Mouse (Mus musculus) macrophage (primary cell): Measurements from ENCODE around the gene Cenpq. TPM values are rescaled to one million over a fixed set of nuclear protein-coding genes. Genes with fewer than 3 reads are reported as not detected.

Source experiments
- H3K27ac ChIP-seq: fragments of 350-480 bp; formaldehyde crosslinking; 2 replicates; pipeline ENCODE4 v1.9.0; 2021
- H3K36me3 ChIP-seq: fragments of 350-480 bp; formaldehyde crosslinking; 2 replicates; pipeline ENCODE4 v1.9.0; 2021; ENCODE audit errors: inconsistent target
- H3K4me3 ChIP-seq: fragments of 350-480 bp; formaldehyde crosslinking; 2 replicates; pipeline ENCODE4 v1.9.0; 2021; ENCODE audit errors: inconsistent target
- H3K79me2 ChIP-seq: fragments of 350-480 bp; formaldehyde crosslinking; 2 replicates; pipeline ENCODE4 v1.9.0; 2021; ENCODE audit errors: inconsistent target
- WGBS: methylation state at CpG from one replicate; pipeline ENCODE4 v1.1.7; 2026; ENCODE audit warnings: inconsistent platforms; ENCODE audit not compliant: missing documents; 5-methylcytosine and 5-hydroxymethylcytosine counted together
- polyA plus RNA-seq: library from polyadenylated mRNA; stranded (reverse); fragments of 250-400 nt; gene quantifications from 3 replicates; pipeline ENCODE4 v1.2.4, GENCODE M21; 2018; ENCODE audit warnings: inconsistent platforms
- total RNA-seq, 78 experiments: library from RNA; depleted of rRNA; stranded (reverse); fragments of 250-400 nt; gene quantifications; 1 replicate in 9 of 78; 2 replicates in 24 of 78; 3 replicates in 43 of 78; 4 replicates in 2 of 78; pipeline ENCODE4 v1.2.4; 2018; ENCODE audit warnings: inconsistent platforms in 56 of 78

The Cenpq gene
- total RNA-seq (2018; cell fraction: chromatin; rRNA removed), result 1 to 10 TPM in 18 of 26 experiments, under 1 TPM in 3, not detected in 5; 0.33 to 4.2 (median 2.2) TPM
- 1 to 10 TPM; 1.1 to 4.1 (median 2.5) TPM for total RNA-seq (2018; cell fraction: cytosol; rRNA removed)
- 1 to 10 TPM in 19 of 26 experiments, under 1 TPM in 5, not detected in 2; 0.47 to 7.4 (median 1.8) TPM for total RNA-seq (2018; cell fraction: nucleus; rRNA removed)
- polyA plus RNA-seq, result 1.1 to 7.5 TPM (median 6.7 TPM) in 3 replicates

DNA sequence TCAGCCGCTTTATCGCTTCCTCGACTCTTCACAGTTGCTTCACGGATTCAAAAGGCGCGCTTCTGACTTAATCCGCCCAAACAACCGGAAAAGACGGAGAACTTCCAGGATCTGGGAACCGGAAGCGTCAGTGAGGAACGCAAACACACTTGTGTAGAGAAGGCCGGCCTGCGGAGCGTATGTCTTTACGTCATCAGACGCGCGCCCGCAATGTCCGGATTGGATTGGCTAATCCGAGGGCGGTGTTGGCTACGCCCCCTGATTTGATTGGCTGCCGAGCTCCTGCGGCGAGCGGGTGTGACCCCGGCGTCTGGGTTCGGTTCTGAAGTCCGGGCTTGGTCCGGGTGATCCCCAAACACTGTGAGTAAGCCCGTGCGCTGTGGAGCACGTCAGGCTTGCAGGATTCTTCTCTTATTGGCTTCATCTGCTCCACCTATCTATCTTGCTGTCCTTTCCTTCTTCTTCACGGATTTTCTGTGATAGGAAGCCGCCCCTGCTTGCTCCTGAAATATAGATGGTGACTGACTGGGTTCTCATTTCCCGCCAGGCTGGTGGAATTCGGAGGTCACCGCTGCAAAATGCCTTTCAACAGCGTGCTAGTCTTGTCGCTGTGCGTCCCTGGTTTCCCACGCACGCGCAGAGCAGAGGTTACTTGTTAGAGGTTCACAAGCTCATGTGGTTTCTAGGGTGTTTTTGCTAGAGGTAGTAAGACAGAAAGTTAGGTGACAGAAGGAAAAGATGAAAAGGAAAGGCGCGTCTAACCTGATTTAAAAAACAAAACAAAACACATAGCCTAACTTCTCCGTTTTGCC, at the start of gene Cenpq, which contains the start of gene Mut:
Gene Cenpq (minus strand): TSS at position 628 of the 812 bp plus-strand sequence.
Gene Mut (plus strand): TSS at position 266 of the 812 bp plus-strand sequence.
- H3K36me3 ChIP-seq, result peaks cover 2% of the 10 kb centered on the region
- under 1% methylated on average over 50 of the region's 50 CpGs for WGBS
- H3K4me3 ChIP-seq, result peak within 1 kb of the TSS; percentile 87

DNA sequence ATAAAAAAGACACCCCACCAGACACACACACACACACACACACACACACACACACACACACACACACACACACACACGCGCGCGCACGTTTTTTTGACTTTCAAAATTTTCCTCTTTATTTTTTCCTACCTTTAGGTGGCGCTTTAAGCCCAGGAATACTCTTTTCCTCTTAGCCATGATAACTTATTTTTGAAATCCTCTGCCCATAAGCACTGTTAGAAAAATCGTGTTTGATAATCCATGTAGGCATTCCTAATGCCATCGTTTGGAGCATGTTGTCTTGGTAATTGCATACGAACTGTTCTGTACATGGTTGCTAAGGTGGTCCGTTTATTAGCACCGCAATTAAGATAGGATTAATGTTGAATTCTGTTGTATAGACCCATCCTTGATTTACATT, 43.1 kb upstream of the Cenpq start:
- no peak overlapping the region for H3K27ac ChIP-seq
- 79% methylated on average over 10 of the region's 11 CpGs for WGBS

More for the DNA sequence above, at the start of gene Cenpq, which contains the start of gene Mut:
- Histone ChIP-seq H3K27ac (peak within 1 kb of the TSS; percentile 81), H3K79me2 (peaks cover 19% of the 10 kb centered on the region)

DNA sequence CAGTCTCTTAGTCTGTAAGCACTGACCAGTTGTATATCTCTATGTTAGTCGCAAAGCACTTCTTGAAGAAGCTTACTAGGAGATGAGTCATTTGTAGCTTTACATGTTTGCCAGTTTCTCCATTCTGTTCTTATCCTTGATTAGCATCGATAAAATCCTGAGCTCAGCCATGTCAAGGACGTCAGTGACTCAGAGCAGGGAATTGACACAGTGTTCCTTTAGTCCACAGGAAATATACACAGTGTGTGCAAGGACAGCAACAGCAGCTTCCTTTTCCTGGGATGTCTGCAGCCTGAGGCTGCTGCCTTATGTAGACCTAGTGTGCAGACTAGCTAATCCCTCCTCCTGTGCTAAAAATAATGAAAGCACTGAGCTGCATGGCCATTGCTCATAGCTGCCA, 13.7 kb upstream of the Cenpq start:
- no peak overlapping the region for H3K4me3 ChIP-seq
- WGBS, result 82% methylated on average over 3 of the region's 3 CpGs
- H3K36me3 ChIP-seq, result peaks cover 61% of the 10 kb centered on the region
- no peaks in the 10 kb centered on the region for H3K79me2 ChIP-seq
- 0 out of 2 replicates have a peak overlapping the region, but pooled peaks have one; percentile 13 for H3K27ac ChIP-seq

More for the DNA sequence above, 43.1 kb upstream of the Cenpq start:
- no peak overlapping the region for H3K4me3 ChIP-seq
- no peaks in the 10 kb centered on the region for H3K36me3 ChIP-seq
- H3K79me2 ChIP-seq, result no peaks in the 10 kb centered on the region

DNA sequence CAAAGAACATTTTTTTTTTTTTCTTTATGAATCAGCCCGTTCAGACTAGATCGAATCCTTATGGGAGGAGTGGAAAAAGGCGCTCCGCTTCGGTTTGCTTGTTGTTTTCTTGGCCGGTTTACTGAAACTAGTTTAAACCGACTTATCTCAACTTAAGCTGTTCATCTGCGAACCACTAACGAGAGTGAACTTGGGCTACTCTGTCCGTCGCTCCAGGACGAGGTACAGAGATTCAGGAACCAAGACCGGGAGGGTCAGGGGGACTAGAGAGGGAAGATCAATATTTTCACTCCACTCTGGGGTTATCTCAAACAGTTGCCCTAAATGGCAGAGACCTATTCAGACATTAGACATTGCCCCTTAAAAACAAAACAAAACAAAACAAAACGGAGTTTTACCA, 862 bp downstream of the Cenpq start:
- WGBS, result 3% methylated on average over 14 of the region's 14 CpGs
- no peaks in the 10 kb centered on the region; the same call in 1 of the 2 replicates for H3K36me3 ChIP-seq
- peak overlapping the region; percentile 87 for H3K4me3 ChIP-seq
- H3K27ac ChIP-seq, result peak overlapping the region; percentile 81
- peaks cover 19% of the 10 kb centered on the region for H3K79me2 ChIP-seq

DNA sequence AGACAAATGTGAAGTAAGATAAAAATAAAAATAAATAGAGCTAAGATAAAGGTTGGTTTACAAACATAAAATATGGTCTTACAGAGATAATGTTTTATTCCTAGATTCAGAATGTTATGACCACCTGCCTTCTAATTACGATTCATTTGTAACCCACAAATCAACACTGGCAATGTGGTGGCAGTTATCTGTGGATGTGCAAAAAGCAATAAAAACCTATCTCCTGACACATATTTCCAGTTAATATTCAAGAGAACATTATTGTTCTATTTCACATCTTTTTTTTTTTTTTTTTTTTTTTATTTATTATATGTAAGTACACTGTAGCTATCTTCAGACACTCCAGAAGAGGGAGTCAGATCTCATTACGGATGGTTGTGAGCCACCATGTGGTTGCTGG, 19.3 kb downstream of the Cenpq start:
- no peak overlapping the region for H3K27ac ChIP-seq
- no peaks in the 10 kb centered on the region for H3K36me3 ChIP-seq
- H3K4me3 ChIP-seq, result no peak overlapping the region
- 100% methylated on average over 1 of the region's 2 CpGs for WGBS
- no peaks in the 10 kb centered on the region for H3K79me2 ChIP-seq

DNA sequence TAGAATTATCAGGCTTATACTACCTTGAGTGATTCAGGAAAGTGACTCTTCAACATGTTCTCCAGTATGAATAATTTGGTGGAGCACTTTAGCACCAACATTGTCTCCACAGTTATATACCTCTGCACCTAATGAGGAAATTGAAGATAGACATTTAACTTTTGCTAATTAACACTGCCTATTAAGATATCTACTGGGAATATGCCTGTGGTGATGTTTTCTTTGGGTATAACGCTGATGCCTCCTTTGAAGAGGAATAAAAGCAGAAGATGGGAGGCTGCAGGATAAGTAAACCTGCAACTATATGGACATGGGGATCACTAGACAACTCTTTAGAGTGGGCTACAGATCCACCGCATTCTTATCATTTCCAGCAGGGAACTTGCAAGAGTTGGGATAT, 20.6 kb downstream of the Cenpq start, which contains the start of gene Glyatl3:
Gene Glyatl3 (minus strand): TSS at position 101 of the 400 bp plus-strand sequence.
- Histone ChIP-seq H3K27ac (no peak within 1 kb of the TSS), H3K79me2 (no peaks in the 10 kb centered on the region), H3K36me3 (no peaks in the 10 kb centered on the region), H3K4me3 (no peak within 1 kb of the TSS)
- WGBS, result 89% methylated on average over 2 of the region's 2 CpGs

DNA sequence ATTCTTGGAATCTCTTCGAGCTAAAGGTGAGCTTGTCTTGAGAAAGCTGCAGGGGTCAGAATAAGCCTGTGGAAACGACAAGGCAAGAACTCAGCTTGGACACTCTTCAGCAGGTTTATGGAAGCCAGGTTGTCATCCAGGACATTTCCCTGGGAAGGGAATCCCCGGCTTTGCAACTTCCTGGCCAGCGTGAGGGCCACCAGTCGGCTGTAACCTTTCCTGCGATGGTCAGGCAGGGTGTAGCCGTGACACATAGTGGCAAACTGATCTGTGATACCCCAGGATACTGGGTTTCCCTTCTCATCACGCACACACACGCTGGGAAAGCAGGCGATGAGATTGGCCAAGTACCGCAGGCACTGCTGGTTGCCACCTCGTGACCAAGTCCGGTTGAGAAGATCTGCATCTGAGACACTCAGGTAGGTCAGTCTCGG, 30.1 kb downstream of the Cenpq start:
- H3K4me3 ChIP-seq, result no peak overlapping the region
- 15% methylated on average over 14 of the region's 14 CpGs for WGBS

DNA sequence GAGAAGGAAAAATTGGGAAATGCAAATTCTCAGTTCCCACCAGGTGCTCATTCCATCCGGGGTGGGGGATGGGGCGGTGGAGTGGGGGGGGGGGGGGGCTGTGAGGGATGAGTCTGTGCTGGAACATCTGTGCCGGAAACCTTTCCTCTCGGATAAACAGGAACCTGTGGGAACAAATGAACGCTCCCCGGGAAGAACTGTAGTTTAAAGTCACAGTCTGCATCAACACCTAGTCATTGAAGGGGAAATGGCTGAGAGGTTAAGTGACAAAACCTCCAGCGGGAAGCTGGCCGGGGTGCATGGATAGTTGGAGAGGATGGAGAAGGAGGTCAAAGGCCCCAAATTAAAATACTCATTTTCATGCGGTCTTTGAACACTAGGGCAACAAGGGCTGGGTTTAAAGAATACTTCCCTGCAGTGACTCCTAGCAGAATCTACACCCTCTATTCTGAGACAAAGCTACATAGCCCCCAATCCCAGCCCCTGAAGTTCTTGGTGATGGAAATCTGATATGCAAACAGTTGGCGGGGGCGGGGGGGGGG, 30.7 kb downstream of the Cenpq start:
- no peaks in the 10 kb centered on the region for H3K36me3 ChIP-seq
- no peak overlapping the region for H3K27ac ChIP-seq
- WGBS, result 52% methylated on average over 10 of the region's 11 CpGs
- H3K4me3 ChIP-seq, result no peak overlapping the region
- H3K79me2 ChIP-seq, result no peaks in the 10 kb centered on the region

More for the DNA sequence above, 30.1 kb downstream of the Cenpq start:
- Histone ChIP-seq H3K79me2 (no peaks in the 10 kb centered on the region), H3K36me3 (no peaks in the 10 kb centered on the region), H3K27ac (no peak overlapping the region)

DNA sequence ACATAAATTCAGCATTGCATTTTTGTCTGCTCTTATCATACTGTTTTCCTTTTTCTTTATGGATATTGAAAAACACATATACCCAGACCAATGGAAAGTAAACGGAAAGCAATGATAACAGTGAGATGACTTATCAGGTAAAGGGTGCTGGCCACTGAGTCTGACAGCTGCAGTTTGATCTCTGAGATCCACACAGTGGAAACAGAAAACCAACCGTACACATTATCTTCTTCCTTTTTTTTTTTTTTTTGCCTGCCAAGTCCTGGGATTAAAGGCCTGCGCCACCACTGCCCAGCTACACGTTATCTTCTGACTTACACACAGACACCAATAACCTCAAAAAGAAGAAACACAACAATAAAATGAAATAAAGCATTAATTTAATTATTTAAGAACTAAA, 31.5 kb downstream of the Cenpq start:
- no peak overlapping the region for H3K4me3 ChIP-seq
- H3K36me3 ChIP-seq, result no peaks in the 10 kb centered on the region
- H3K79me2 ChIP-seq, result no peaks in the 10 kb centered on the region
- no peak overlapping the region for H3K27ac ChIP-seq
- 71% methylated on average over 4 of the region's 4 CpGs for WGBS

DNA sequence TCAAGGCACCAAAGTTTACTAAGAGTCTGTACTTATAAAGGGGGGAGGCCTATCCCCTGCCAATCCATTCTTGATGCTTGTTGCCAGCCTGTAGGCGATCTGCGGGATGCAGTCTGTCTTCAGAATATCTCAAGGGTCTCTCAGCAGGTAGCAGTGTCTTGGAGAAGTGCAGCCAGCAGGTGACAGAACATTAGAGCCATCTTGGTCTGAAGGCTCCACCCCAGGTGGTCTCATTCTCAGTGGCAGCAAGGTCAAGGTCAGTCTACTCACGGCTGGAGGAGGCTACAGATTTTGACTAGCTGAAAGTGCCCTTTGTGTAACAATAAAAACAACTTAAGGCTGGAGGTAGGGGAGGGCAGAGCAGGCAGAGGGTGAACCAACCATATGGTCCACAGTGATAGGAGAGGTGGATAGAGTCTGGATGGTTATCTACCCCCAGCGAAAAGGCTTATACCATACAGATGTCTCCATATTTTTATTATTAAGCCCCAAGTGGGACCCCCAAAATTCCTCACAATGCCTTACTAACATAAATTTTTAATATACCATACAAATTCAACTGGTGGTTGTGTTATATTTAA, 35.0 kb downstream of the Cenpq start:
- Histone ChIP-seq H3K4me3 (no peak overlapping the region), H3K79me2 (no peaks in the 10 kb centered on the region), H3K36me3 (no peaks in the 10 kb centered on the region), H3K27ac (no peak overlapping the region)
- 89% methylated on average over 4 of the region's 4 CpGs for WGBS

DNA sequence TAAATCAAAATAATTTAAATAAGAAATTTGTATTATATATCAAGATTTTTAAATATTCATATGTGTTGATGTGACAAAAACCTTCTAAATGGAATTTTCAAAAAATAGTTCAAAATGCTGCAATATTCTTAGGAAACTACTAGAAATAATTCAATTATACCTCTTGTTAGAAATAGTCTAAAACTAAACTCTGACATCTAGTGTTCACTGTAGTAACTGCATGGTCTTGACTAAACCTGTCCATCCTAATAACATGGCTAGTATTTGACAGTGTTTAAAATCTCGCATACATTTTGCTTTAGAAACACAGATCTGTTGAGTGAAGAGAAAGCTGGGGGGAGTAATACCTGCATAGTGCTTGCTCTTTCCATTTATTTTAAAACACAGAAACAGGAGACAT, 38.0 kb downstream of the Cenpq start:
- no peak overlapping the region for H3K4me3 ChIP-seq
- WGBS, result 67% methylated on average over 1 of the region's 1 CpGs
- H3K79me2 ChIP-seq, result no peaks in the 10 kb centered on the region

DNA sequence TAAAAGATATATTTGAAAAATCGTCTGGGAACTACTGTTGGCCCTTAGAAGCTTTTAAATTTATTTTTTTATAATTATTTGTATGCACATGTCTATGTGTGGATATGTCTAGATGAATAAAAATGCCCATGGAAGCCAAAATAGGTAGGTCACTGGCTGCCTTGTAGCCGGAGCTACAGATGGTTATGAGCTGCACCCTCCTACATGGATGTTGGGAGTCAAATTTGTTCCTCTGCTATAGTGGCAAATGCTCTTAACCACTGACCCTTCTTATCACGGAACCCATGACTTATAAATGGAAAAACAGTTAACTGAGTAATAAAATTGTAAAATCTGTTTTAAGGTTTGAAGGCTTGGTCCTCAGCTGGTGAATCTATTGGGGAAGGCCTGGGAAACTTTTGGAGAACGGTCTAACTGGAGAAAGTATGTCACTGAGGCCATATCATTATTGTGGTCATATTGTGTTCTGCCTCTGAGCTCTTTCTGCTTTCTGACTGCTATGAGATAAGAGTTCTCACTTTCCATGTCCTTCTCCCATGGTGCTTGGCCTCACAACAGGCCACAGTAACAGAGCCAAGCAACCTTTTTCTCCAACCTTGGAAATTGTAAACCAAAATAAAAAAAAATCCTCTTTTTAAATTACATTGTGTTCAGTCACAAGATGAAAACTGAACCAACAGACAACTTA, 46.9 kb downstream of the Cenpq start:
- 90% methylated on average over 3 of the region's 4 CpGs for WGBS
- H3K36me3 ChIP-seq, result no peaks in the 10 kb centered on the region
- no peaks in the 10 kb centered on the region for H3K79me2 ChIP-seq
- no peak overlapping the region for H3K27ac ChIP-seq
- no peak overlapping the region for H3K4me3 ChIP-seq

More for the DNA sequence above, 38.0 kb downstream of the Cenpq start:
- Histone ChIP-seq H3K36me3 (no peaks in the 10 kb centered on the region), H3K27ac (no peak overlapping the region)

DNA sequence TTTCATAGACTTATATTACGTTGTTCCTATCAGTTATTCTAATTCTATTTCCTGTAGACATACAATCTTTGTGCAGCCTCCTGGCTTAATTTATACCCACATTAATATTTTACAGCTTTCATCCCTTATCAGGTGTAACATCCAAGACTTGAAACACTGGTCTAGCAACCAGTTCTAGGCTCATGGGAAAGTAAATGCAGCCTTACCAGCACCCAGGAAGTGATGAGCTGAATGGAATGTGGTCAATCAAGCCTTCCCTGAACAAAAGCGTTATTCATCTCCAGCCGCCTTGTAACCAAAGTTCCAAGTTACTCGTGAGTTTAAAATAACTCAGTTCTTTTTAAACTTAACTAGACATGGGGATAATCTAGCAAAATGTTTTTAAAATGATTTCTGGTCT, 49.7 kb downstream of the Cenpq start:
- Histone ChIP-seq H3K36me3 (no peaks in the 10 kb centered on the region), H3K79me2 (no peaks in the 10 kb centered on the region), H3K4me3 (no peak overlapping the region), H3K27ac (no peak overlapping the region)
- 91% methylated on average over 4 of the region's 4 CpGs for WGBS

DNA sequence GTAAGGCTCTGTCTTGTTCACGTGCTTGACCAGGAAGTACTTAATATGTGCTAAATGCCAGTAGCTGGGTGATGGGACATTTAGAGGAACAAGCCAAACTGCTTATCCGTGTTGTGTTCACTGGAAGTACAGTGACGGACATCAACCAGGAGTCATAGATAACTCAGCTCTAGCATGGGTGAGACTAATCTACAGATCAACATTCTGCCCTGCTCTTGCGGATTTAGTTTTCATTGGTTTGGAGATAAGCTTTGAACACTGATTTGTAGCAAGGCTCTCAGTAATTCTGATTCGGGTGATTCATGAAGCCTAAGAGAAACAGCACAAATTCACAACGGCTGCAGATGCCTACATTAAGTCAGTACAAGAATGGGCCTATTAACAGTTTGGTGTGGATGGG, 52.7 kb downstream of the Cenpq start:
- WGBS, result 95% methylated on average over 6 of the region's 6 CpGs
- no peaks in the 10 kb centered on the region for H3K36me3 ChIP-seq
- H3K79me2 ChIP-seq, result no peaks in the 10 kb centered on the region
- no peak overlapping the region for H3K27ac ChIP-seq
- H3K4me3 ChIP-seq, result no peak overlapping the region
